In the genomic region with DNA sequence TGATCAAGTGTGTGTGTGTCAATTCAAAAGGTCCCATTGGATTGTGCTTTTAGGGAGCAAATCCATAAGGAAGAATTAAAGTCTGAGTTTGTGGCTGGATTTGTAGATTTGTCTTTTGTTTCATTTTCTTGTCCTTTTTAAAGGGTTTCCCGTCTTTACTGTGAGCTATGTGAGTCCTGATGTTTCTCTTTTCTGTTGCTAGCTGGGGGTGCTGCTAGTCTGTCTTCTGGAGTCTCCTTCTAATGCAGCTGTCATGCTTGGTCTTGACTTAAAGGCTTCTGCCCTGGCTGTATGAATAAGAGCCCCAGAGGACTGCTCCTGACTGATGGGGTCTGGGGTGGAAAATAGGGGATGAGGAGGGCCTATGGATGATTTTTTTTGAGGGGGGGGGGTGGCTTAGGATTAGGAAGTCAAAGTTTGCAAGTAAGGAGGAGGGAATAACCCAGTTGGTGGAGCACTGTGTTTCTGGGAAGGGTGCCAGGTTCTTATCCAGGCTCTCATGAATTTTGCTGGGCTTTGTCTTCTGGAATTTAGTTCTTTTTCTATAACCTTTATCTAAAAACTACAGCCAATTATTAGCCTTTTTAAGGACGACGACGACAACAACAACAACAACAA, we compare ENCODE assay signal across 8 mouse cellular contexts. TPM values are rescaled to one million over a fixed set of nuclear protein-coding genes. Genes with fewer than 3 reads are reported as not detected.
A peak's percentile ranks its signal among the peaks of the same experiment; 100 is the strongest.
DNase-seq lines count a peak whose midpoint lies in the region; ATAC-seq and TF ChIP-seq lines count a peak whose summit lies in the region.

No protein-coding gene starts in this region.

- intact Hi-C loops in heart, adult 2 months (cut with DNase I), result loop anchor here (1.0 to 5.0 kb wide), 6 partner anchors 71 to 507 kb away; no protein-coding TSS in a partner anchor

- peaks cover 17% of the 10 kb centered on the region for H3K4me1 ChIP-seq in midbrain, embryonic 12.5 days
- peaks cover 14% of the 10 kb centered on the region for H3K4me1 ChIP-seq in midbrain, embryonic 15.5 days
- no peaks in the 10 kb centered on the region; the same call in 1 of the 2 replicates for H3K4me1 ChIP-seq in heart, adult 2 months (ENCODE audit: control insufficient read depth, insufficient read depth, low read length)
- H3K4me1 ChIP-seq in kidney, embryonic 15.5 days, result peaks cover 23% of the 10 kb centered on the region

- TF ChIP-seq POLR2A in heart, adult 2 months (IDR thresholded peaks at IDR 0.05; ENCODE audit: insufficient read depth, low read depth, low read length), result no peak

- no peaks in the 10 kb centered on the region for H3K9me3 ChIP-seq in midbrain, embryonic 12.5 days
- H3K9me3 ChIP-seq in midbrain, embryonic 15.5 days, result no peaks in the 10 kb centered on the region
- H3K9me3 ChIP-seq in kidney, embryonic 15.5 days (replicated peaks), result no peaks in the 10 kb centered on the region

- TF ChIP-seq EP300 in heart, adult 2 months (IDR thresholded peaks at IDR 0.05; ENCODE audit: insufficient read depth, low read depth, low read length), result no peak

- no peak overlapping the region for H3K27ac ChIP-seq in midbrain, embryonic 12.5 days (replicated peaks)
- no peak overlapping the region for H3K27ac ChIP-seq in midbrain, embryonic 15.5 days
- peak overlapping the region; percentile 89 for H3K27ac ChIP-seq in heart, adult 2 months
- H3K27ac ChIP-seq in kidney, embryonic 15.5 days, result peak overlapping the region; percentile 89

- 0 out of 2 replicates have a peak overlapping the region, but pooled peaks have one; percentile 58 for H3K4me2 ChIP-seq in midbrain, embryonic 12.5 days (replicated peaks)
- no peak overlapping the region; the same call in 1 of the 2 replicates for H3K4me2 ChIP-seq in midbrain, embryonic 15.5 days
- peak overlapping the region; percentile 72; the same call in 1 of the 2 replicates for H3K4me2 ChIP-seq in kidney, embryonic 15.5 days

- H3K4me3 ChIP-seq in midbrain, embryonic 12.5 days, result no peak overlapping the region
- H3K4me3 ChIP-seq in midbrain, embryonic 15.5 days, result no peak overlapping the region
- no peak overlapping the region for H3K4me3 ChIP-seq in heart, adult 2 months
- H3K4me3 ChIP-seq in kidney, embryonic 15.5 days (replicated peaks), result no peak overlapping the region

- DNase-seq in cerebellum, adult 11 months, result peak; percentile 3
- no peak for DNase-seq in cerebellum, adult 8-10 months
- DNase-seq in heart, adult 2 months, result peak; percentile 39 to 45
- DNase-seq in mesoderm, embryonic 11.5 days (ENCODE audit: low read depth, low spot score), result peak; percentile 10

- 83% methylated on average over 4 of the region's 4 CpGs for WGBS in midbrain, embryonic 12.5 days
- WGBS in midbrain, embryonic 15.5 days, result 70% methylated on average over 4 of the region's 4 CpGs
- 29% methylated on average over 4 of the region's 4 CpGs for WGBS in heart, adult 2 months
- 65% methylated on average over 4 of the region's 4 CpGs for WGBS in kidney, embryonic 15.5 days

- no peak for TF ChIP-seq CTCF in heart, adult 2 months (IDR thresholded peaks at IDR 0.05)

- ATAC-seq in midbrain, embryonic 12.5 days (ENCODE audit: low FRiP score, low read depth), result no peak
- ATAC-seq in midbrain, embryonic 15.5 days (replicated peaks), result no peak
- ATAC-seq in kidney, embryonic 15.5 days (replicated peaks; ENCODE audit: low FRiP score), result 0 out of 2 replicates have a peak, but pooled peaks have one; percentile 8
- no peak for ATAC-seq in erythroid progenitor cell, adult 5-6 weeks (replicated peaks; ENCODE audit: low FRiP score, poor library complexity, severe bottlenecking)

- no peaks in the 10 kb centered on the region for H3K79me2 ChIP-seq in heart, adult 2 months (replicated peaks; ENCODE audit: control insufficient read depth, insufficient read depth, low read length)

- H3K27me3 ChIP-seq in midbrain, embryonic 12.5 days, result no peaks in the 10 kb centered on the region
- H3K27me3 ChIP-seq in midbrain, embryonic 15.5 days (replicated peaks), result no peaks in the 10 kb centered on the region
- no peaks in the 10 kb centered on the region for H3K27me3 ChIP-seq in heart, adult 2 months (ENCODE audit: control insufficient read depth, insufficient read depth, low read length)
- no peaks in the 10 kb centered on the region for H3K27me3 ChIP-seq in kidney, embryonic 15.5 days

- H3K9ac ChIP-seq in midbrain, embryonic 12.5 days (replicated peaks), result no peak overlapping the region
- no peak overlapping the region for H3K9ac ChIP-seq in midbrain, embryonic 15.5 days
- H3K9ac ChIP-seq in heart, adult 2 months (ENCODE audit: low read depth, low read length), result no peak overlapping the region
- no peak overlapping the region for H3K9ac ChIP-seq in kidney, embryonic 15.5 days

- H3K36me3 ChIP-seq in midbrain, embryonic 12.5 days, result no peaks in the 10 kb centered on the region
- H3K36me3 ChIP-seq in midbrain, embryonic 15.5 days (replicated peaks), result no peaks in the 10 kb centered on the region
- H3K36me3 ChIP-seq in heart, adult 2 months (ENCODE audit: control insufficient read depth, insufficient read depth, low read length), result peaks cover 5% of the 10 kb centered on the region; the same call in 1 of the 2 replicates
- H3K36me3 ChIP-seq in kidney, embryonic 15.5 days, result no peaks in the 10 kb centered on the region

RNA-seq across cellular contexts. Expression of gene Fggy, which starts 1.1 kb away (rescaled TPM):
- 7.7 and 8.5 TPM in 2 replicates for polyA plus RNA-seq in midbrain, embryonic 12.5 days (2016; fragmentation: Nextera tagmentation; extraction: Ambion mirVana)
- polyA plus RNA-seq in midbrain, embryonic 15.5 days (2015; fragmentation: Nextera tagmentation; extraction: Ambion mirVana), result 7.4 and 7.8 TPM in 2 replicates
- total RNA-seq in heart, adult 2 months (2021), result 1 to 10 TPM; 7.4 to 9.7 TPM
- 3.8 and 7.4 TPM in 2 replicates for polyA plus RNA-seq in heart, adult 2 months (2012; rRNA removed)
- polyA plus RNA-seq in kidney, embryonic 15.5 days (2015; fragmentation: Nextera tagmentation; extraction: Ambion mirVana), result 25.4 and 30.0 TPM in 2 replicates
- total RNA-seq in erythroid progenitor cell, adult 5-6 weeks (2015; ENCODE audit: low replicate concordance), result 8.8 TPM in 1 of 2 replicates, not detected in the other
- 1.7 TPM in 1 of 2 replicates, not detected in the other for total RNA-seq in erythroid progenitor cell, adult 5-6 weeks (2017; ENCODE audit: low replicate concordance)

Comparison
In these comparisons a context has a peak if more than half of its experiments do, and no peak if none do; other contexts are left out.
1. H3K27ac ChIP-seq: peak in heart, adult 2 months (single experiment) and kidney, embryonic 15.5 days (single experiment); none in midbrain, embryonic 12.5 days (single experiment) and midbrain, embryonic 15.5 days (single experiment).